Mouse (Mus musculus) 3134 (cell line): ENCODE results near the gene Tprgl.
A peak's percentile ranks its signal among the peaks of the same experiment; 100 is the strongest.

ENCODE experiments used
- DNase-seq: peaks from one replicate; pipeline ENCODE4 v3.0.0-alpha.2; 2011; ENCODE audit warnings: low spot score; ENCODE audit not compliant: insufficient read length; ENCODE audit errors: extremely low read depth

The Tprgl gene

DNA sequence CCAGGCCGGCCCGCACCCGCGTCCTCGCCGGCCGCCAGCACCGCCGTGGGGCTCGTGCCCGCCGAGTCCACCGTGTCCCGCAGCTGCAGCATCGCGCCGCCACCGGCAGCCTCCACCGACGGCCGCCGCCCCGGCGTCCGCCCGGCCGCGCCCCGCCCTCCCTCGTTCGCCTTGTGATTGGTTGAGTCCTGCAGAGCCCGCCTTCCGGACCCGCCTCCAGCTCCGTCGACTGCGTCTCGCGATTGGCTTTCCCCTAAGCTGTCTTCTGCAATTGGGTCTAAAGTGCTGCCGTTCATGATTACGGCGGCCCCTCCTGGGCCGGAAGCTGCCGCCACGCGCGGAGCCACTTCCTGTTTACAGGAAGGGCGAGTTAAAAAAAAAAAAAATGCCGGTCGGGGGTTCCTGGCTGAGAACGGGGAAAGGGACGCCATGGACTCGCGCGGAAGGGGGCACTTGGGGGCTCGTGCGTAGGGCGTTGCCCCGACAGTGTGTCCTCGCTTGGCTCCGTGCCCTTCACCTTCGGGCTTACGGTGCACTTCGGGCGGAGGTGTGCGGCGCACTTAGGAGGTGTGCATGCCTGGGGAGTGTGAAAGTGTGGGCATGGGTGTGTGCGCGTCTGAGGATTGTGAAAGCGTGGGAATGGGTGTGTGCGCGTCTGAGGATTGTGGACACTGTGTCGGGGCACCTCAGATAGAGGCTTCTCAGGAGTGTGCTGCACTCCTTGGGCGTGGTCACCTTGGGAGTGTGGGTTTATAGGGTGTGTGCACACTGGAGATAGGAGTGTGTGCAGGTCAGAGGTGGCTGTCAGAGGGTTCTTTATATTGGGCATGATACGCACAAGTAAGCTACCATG lies at the start of gene Tprgl:
Gene Tprgl, minus strand, starts transcription at position 129 of the 853 bp plus-strand sequence.
- peak; percentile 93 for DNase-seq

DNA sequence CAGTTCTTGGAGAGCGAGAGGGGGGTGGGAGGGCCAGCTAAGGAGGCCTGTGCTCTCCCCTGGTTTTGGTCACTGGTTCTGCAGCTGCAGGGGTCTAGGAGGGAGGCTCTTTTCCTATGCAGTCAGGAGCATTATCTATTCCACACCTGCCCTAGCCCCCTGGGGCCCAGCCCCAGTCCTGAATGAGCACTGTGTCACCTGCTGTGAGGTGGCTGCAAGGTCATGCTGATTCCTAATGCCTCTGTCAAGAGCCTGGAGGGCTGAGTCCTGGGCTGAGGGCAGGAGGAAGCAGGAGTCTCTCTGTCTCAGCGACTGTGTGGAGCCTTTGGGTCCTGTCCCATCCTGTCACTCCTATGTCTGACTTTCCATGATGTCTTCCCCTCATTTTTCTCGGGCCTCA lies 49.4 kb upstream of the Tprgl start:
- DNase-seq: no peak

DNA sequence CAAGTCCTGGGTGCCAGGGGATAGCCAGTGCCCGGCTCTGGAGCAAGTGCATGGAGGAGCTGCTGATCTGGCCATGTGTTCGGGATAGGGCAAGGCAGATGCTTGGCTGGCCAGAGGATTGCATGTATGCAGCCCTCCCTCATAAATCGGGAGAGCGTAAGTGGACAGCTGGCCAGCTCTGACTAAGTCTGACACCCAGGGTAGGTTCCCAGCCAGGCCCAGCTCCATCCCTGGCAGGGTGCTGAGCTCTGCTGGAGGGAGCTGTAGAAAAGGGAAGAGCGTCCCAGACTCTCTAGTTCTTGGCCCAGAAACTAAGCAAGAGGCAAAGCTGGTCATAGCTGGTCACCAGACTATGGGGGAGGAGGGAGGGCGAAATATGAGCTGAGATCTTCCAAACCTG lies 48.6 kb upstream of the Tprgl start:
- no peak for DNase-seq

DNA sequence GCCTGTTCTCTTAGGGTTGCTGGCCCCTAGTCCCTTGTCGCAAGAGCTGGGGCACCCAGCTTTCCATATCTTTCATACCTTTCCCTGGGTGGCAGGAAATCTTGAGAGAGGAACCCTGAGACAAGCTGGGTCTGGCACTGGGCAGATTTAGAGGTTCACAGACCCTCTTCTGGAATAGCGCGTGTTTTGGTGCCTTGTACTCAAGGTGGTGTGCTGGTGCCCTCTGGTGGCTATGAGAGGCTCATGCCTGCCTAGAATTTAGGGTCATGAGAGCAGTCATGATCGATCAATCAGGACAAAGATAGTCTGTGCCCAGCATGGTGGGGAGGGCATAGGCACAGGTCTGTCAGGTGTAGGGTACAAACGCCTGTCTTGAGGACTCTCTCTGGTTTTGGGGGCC lies 46.8 kb upstream of the Tprgl start:
- no peak for DNase-seq

DNA sequence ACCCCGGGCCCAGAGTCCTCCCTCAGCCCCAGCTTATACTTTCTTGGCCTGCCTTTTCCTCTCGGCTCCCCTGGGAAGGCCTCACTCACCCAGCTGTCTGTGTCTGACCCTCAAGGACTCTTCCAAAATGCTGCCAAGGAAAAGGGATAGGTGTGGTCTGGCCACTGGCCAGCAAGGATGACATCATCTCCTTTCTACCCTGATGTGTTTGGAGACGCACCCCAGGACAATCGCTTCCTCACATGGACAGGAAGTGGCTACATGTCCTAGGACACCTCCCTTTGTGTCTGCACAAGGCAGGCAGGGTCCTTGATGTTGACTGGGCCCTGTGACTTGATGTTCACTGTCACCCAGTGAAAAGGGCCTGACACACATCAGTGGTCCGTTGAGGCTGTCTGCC lies 44.9 kb upstream of the Tprgl start:
- DNase-seq: no peak

DNA sequence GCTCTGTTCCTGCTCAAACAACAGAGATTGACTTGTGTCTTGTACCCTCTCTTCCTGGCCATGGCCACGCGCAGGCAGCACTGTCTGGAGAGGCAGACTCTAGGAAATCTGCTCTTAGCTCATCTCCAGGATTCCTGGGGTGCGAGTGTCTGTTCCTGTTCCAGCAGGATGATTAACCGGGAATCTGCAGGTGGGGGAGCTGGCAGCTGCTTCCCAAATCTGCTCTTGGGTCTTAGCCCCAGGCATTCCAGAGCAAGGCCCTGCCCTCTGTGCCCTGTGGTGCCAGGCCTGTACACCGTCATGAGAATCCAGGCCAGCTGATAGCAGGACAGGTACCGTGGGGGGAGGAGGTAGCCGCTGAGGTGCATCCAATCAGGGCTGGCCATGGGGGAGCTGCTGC lies 44.1 kb upstream of the Tprgl start:
- no peak for DNase-seq

DNA sequence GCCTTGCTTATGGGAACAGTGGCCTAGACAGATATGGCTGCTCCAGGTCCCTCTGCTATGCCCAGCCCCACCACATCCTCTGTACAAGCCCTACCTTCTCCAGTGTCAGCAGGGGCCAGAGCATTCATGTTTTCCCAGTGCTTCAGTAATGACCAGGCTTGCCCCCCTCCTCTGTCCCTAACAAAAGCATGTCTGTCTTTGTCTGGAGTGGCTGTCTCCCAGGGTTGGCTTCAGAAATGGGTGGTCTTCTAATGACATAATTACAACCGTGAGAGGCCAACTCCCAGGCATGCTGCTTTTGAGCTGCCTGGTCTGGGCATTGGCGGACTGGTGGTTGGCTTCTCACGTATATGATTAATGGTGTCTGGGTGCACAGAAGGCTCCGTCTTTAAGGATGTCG lies 41.0 kb upstream of the Tprgl start:
- no peak for DNase-seq

DNA sequence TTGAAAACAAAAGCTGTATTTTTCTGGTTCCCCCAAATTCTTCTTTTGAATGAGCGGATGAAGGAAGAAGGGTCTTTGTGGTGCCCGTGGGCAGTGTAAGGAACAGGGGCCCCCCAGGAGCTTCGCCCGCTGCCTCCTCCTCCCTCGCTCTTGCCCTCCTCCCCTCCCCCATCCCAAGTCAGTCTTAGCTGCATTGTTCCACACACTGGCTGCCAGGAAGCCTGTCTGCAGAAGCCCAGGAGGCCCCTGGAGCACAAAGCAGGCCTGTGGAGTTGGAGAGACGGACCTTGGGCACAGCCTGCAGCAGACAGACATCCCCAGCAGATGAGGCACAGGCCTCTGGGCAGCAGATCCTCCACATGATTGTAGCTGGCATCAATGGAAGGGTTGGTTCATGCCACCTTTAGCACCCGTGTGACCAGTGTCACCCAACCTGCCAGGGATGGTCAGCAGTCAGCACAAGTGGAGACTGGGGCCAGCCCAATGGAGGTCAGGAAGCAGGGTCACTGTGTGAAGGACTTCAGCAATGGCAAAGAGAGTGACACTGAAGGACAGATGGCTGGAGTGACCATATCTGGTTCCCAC lies 38.0 kb upstream of the Tprgl start:
- DNase-seq: no peak

DNA sequence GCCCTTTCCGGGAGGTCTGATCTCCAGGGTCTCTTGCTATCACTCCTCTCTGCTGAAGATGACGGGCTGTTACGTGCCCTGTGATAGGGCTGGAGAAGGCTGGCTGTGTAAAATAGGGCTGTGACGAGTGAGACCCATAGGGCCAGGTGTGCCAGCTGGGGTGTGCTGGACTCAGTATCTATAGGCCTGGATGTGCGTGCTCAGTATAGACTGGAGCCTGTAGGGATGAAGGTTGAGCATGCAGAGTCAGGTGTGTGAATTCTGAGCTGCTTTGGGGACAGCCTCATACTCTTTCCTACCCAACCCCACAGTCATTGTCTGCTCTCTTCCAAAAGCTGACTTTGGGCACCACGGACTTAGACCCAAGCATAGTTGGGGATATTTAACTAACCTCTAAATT lies 37.5 kb upstream of the Tprgl start:
- DNase-seq: no peak

DNA sequence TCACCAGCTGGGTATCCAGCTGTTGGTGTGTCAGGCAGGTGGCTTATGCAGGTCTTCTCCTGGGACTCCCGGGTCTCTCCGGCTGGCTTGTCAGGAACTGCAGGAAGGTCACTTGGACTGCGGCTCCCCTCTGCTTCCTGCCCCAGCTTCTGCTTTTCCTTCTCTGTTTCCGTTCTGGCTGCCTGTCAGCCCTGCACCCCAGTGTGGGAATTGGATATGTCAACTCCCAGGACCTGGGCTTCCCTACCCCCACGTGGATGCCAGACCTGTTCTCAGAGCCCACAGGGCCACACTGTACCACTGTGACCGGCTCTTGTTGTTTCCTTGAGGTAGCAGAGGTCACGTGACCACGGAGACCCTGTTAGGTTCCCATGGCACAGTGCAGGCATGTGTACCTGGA lies 28.5 kb upstream of the Tprgl start:
- no peak for DNase-seq

DNA sequence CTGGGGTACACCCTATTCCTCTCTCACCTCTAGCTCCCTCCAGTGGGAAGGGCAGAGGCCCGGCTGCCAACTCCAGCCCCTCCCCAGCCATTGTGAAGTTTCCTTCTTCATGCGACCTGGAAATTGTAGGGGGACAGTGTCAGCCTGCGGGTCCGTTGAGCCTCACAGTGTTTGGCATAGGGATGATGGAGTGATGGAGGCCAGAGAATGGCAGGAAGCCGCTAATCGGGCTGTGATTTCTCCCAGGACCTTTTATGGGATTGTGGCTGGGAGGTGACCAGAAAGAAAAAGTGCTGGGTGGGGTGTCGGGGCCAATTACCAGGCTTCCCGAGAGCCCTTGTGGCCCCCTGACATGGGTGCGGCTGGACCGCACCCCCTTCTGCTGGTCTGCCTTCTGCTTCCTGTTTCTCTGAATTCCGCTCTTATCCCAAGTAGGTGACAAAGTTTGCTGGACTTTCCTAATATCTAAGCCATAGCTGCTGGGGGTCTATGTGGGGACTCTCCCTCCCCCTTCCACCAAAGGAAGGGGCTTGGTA lies 25.6 kb upstream of the Tprgl start:
- no peak for DNase-seq

DNA sequence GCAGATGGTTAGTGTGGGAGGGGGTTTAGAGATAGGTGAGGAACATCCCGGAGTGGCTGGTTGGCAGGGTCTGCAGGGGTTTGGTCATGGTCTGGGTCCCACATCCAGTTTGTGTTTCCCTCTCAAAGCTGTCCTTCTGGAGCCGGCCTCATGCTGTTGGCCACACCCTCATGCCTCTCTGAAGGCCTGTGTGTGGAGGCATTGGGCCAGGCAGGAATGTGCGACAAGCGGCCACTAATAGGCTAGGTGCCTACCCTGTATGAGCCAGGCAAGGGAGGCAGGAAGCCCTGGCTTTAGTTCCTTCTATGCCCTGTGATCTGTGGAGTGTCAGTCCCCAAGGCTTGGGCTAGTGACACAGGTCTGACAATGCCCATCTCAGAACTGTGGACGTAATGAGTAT lies 24.5 kb upstream of the Tprgl start:
- no peak for DNase-seq

DNA sequence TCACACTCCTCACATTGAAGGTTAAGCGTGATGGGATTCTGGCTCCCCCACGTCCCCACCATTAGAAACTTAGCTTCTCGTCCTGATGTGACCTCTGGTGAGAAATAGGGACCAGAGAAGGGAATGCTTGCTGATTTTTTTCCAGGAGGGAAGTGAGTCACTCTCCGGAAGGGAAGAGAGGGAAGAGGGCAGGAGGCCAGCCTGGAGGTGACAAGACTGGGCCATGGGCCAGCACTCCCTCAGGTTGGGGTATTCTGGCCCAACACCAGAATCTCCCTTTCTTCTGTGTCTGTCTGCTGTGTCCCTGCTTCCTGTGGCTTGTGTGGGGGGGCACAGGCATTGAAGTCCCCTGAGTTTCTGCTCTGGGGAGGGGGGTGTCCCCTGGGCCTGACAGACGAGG lies 23.1 kb upstream of the Tprgl start:
- no peak for DNase-seq

DNA sequence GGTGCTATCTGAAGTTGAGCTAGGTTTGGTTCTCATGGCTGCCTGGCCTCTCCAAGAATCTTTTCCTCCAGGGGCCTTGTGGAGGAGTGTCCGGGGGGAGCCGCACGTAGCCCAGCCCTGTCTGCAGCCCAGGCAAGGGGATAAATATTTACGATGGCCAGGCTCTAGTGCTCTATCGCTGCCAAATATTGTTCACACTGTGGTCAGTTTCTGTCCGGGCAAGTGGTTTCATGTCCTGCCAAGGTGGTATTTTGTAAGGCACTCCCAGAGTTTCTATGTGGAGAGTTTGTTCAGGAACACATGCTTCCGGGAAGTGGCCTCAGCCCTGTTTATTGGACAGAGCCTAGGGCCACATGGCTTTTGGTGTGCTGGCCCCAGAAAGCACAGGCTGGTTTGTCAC lies 20.5 kb upstream of the Tprgl start:
- DNase-seq: no peak

DNA sequence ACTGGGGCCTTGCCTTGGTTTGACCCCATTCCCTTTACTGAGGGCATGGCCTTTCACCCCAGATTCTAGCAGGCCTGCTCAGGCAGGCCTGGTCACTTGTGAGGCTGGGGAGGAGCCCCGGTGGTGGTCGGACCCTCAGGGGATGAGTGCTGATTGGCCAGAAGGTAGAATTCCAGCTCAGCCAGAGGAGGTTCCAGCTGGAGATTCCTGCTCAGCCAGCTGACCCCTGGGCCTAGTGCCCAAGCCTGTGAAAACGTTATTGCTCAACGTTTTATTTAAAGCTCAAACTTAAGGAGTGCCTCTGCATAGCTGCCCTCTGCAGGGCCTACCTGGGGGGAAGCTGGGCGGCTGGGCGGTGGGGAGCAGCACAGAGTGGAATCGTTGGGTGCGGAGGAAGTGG lies 16.8 kb upstream of the Tprgl start:
- no peak for DNase-seq

DNA sequence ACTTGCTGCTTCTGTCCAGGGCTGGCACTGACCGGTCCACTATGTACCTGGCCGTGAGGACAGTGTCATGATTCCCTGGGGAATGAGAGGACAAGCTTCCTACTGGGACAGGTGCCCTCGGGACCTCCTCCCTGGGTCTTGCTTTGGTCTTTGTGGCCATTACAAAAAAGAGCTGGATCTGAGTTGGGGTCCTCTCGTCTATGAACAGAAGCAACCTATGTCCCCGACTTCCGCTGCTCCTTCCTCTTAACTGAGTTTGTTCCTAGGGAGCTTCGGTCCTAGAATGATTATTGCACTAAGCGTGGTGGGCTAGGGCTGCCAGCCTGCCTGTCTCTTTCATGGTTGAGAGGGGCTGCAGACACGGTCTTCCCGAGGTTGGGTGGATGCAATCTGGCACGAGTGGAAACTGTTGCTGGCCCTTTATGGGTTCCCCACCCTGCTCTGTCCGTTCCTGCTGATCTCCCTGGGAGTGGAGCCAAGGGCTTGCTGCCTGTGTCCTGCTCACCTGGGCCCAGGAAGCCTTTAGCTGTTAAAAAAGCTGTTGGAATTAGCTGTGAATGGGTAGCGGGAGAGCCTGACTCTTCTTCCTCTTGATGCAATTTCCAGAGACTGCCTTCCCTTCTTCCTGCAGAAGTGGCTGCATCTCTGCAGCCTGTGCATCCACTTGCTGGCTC lies 11.6 kb upstream of the Tprgl start:
- no peak for DNase-seq

DNA sequence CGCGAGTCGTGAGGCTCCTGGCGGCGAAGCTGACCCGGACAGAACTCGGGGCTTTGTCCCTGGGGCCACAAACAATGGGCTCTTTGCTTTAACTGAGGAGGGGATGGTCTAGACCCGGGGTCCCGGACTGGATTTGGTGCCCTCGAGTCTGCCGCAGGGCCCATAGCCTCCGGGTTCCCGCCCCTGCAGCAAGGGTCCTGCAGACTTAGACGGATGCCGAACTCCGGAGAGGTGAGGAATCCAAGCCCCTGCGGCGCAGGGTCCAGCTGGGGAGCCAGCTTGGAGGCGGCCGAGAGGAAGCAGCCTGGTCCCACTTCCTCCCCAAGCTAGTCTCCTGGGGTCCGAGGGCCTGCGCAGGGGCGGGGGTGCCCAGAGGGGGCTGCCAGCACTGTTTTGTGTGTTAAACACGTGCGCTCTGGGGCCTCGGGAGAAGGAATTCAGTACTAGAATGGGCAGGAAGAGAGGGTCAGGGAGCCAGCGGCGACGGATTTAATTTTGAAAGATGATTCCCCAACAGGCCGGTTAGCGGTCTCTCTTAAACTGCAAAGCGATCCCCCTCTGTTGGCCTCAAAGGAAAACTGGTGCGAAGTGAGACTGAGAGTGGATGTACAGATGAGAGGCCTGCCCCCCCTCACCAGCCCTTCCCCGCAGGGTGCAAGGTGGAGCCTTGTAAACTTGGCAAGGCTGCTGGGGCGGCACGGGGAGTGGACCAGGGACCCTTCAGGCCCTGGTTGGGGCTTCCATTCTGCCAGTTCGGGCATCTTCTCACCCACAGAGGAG lies 10.9 kb upstream of the Tprgl start:
- DNase-seq: no peak

DNA sequence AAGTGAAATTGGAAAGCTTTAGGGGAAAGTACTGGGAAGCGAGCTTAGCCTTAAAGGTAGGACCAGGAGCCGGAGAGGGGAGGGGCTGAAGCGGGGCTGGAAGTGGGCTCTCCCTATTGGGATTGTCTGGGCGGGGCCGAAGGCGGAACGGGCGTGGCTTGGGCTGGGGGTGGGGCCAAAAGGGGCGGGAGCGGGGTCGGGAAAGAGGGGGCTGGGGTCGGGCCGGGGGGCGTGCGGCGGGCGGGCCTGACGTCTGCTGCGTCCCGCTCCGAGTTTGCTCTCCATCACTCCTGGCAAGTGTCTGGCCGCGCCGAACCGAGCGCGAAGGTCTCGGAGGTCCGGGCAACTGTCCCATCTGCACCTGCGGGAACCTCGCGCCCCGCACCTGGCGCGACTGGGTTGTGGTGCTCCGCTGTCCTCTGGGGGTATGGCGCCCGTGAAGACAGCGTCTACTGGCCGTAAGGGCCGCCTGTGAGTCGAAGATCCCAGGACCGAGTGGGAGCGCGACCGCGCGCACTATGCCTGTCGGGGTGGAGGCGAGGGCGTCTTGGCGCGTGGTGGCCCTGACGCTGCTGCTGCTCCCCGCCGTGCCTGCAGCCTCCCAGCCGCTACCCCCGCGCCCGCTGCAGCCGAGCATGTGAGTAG lies 10.2 kb upstream of the Tprgl start, which contains the start of gene Megf6:
Gene Megf6, plus strand, starts transcription at position 225 of the 645 bp plus-strand sequence.
- no peak for DNase-seq

DNA sequence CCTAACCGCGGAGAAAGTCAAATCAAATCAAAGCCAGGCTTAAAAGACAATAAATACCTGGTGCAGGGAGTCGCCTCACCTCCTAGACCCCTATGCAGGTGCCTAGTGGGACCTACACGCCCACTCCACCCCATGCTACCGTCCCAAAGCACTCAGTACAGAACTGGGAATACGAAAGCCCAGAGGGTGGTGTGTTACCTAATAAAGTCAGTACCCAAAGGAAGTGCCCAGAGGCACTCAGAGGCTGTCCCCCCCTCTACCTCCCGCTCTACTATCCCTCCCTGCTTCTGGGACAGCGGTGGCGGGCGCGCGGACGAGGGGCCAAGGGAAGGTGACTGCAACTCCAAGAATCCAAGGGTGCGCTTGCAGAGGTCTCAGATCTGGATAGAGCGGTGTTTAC lies 9.6 kb upstream of the Tprgl start:
- DNase-seq: no peak

DNA sequence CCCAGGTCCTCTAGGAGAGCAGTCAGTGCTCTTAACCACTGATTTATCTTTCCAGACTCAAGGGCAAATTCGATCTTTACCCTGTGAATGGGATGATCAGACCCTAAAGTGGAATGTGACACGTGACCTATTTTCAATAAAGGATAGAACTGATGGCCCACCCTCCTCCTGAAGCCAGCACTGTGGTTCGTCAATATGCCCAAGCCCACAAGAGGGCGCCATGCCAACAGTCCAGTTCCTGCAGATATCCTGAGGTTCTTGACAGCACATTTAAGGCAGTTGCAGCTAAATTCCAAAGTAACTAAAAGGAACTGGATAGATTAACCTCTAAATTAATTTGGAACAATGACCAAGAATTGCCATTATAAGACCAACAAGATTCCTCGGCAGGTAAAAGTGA lies 6.6 kb upstream of the Tprgl start:
- DNase-seq: no peak
